Mouse (Mus musculus) cerebellum, adult 9-10 months (tissue): Measurements from ENCODE around the gene Prpf38b.

Experiments
- DNase-seq: peaks from one replicate; pipeline ENCODE4 v3.0.0; 2022

The Prpf38b gene

GRCm38 (mm10) chr3:108911548-108912413, at the start of gene Prpf38b:
Gene Prpf38b (minus strand): TSS chr3:108911727.
- DNase-seq, result peak; percentile 93

GRCm38 (mm10) chr3:108961226-108961625, 49.7 kb upstream of the Prpf38b start:
- DNase-seq, result peak; percentile 27

- DNase-seq, result no peak
Measured at GRCm38 (mm10) chr3:108959680-108960295, 48.3 kb upstream of the Prpf38b start.

DNA sequence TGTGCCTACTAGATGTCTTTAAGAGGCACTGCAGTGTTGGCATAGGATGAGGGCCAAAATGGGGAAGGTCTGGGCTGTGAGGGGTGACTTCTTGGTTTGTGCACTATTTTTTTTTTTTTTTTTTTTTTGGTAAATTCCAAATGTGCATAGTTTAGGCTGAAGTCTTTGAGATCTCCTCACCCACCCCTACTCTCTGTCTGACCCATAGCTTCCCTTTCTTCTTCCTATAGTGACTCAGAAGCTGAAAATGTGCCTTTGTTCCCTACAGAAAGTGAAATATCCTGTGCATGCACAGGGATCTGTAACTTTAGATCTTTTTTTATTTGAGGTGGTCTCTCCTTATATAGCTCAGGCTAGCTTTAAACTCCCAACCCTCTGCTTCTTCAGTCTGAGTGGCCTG, 46.4 kb upstream of the Prpf38b start:
- DNase-seq, result no peak

GRCm38 (mm10) chr3:108940996-108941395, 29.5 kb upstream of the Prpf38b start:
- DNase-seq, result no peak

DNA sequence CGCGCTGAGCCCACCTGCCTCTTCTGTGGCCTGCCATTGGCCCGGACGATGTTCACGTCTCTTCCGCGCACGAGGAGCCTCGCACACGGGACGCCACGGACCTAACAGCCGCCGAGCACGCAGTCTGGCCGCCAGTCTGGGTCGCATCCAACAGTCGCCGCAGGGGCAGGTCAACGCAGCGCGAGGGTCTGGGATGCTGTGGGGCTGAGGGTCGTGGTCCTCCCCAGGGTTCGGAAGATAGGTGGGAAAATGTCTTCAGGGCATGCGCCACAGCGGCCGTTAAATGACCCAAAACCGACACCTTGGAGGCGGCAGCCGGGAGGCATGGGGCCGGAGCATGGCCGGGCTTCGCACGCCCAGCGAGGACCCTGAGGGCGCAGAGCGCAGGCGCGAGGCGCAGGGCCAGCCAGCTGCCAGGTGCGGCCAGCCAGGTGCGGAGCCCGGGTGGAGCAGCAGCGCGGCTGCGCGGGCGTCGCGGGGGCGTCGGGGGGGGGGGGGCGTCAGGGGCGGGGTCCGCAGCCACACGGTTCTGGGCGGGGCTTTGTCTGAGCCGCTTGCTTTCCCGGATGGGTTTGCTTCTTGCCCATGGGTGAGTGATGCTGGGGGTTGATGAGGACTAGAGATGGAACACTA, 28.6 kb upstream of the Prpf38b start, which contains the start of gene Gm9857:
Gene Gm9857 (minus strand): TSS at position 445 of the 633 bp plus-strand sequence.
- DNase-seq, result no peak

- no peak for DNase-seq
Measured at GRCm38 (mm10) chr3:108939573-108939972, 28.0 kb upstream of the Prpf38b start, which contains the start of gene Henmt1. Gene Henmt1 (plus strand): TSS chr3:108939873.

- no peak for DNase-seq
Measured at GRCm38 (mm10) chr3:108938691-108939090, 27.2 kb upstream of the Prpf38b start.

GRCm38 (mm10) chr3:108933557-108933956, 22.0 kb upstream of the Prpf38b start:
- DNase-seq, result no peak

GRCm38 (mm10) chr3:108926308-108926707, 14.8 kb upstream of the Prpf38b start:
- no peak for DNase-seq

DNA sequence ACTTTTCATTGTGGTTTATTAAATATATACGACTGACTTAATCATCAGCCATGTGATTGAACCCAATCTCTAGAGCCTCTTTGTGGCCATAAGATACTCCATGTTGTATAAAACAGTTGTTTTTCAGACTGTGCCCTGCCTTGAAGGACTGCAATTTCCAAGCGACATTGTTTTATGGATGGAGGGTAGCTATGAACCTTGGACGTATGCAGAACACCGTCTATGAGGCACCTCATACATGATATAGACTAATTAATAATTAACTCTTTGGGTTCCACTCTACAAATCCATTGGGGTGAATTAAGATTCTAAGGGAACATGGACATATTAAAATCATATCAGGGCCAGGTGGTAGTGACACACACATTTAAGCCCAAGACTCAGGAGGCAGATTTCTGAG, 14.2 kb upstream of the Prpf38b start:
- no peak for DNase-seq

DNA sequence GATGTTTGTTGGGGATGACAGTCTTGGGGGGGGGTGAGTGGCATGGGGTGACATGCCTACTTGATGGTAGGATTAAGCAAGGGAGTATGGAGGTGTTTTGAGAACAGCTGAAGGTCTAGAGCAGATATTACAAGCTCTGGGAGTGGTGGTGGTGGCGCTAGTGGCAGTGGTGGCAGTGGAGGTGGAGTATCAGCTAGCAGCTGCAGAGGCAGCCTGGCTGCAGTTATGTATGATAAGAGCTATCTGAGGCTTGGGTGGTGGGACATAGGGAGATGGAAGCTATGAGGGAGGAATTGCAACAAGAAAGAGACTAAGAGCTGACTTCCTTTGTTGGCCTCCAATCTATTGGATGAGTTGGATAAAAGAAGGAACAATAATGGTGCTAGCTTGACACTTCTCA, 10.3 kb upstream of the Prpf38b start:
- DNase-seq, result no peak

DNA sequence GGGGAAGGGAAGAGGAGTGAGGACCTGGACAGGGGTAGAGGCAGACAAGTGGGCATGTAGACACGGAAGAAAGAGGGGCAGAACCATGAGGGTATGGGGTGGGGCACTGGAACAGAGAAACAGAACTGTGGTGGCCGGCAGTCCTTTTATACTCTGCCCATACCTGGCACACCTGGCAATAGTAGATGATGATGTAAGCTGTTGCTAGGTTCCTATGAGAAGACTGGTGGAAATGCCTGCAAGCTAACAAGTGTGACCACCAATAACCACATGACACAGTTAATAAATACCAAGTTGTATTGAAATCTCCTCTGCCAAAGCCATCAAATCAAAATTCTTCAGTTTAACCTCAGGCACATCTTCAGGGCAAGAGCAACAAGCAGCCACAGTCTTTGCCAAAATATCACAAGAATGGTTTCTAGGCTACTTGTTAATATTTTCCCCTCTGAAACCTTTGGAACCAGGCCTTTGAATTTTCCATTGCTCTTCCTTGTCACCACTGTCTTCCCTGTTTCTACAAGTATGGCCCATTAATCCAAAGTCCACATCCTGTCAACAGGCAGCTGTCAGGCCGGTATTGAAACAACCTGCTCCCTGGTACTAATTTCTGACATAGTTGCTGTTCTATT, 9.0 kb upstream of the Prpf38b start:
- no peak for DNase-seq

- DNase-seq, result peak; percentile 18
Measured at GRCm38 (mm10) chr3:108918852-108919251, 7.3 kb upstream of the Prpf38b start.

DNA sequence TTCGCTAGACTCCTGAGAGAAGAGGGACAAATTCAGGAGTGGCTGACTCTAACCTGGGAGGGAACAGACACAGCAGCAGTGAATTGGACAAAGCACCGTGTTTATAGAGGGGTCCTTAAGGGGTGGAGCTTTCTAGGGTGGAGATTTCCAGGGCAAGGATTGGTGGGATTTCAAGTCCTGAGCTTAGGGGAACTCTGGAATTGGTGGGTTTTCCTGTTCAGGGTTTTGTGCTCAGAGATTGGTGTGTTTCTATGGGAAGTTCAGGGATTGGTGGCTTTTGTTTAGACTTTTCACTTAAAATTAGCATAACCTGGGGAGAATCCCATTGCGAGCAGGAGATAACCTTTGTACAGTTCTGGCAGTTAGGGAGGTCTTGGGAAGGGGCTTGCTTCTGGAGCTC, 6.5 kb upstream of the Prpf38b start:
- peak; percentile 11 for DNase-seq

GRCm38 (mm10) chr3:108916857-108917256, 5.3 kb upstream of the Prpf38b start:
- peak; percentile 38 for DNase-seq

GRCm38 (mm10) chr3:108915999-108916398, 4.5 kb upstream of the Prpf38b start:
- DNase-seq, result peak; percentile 86

DNA sequence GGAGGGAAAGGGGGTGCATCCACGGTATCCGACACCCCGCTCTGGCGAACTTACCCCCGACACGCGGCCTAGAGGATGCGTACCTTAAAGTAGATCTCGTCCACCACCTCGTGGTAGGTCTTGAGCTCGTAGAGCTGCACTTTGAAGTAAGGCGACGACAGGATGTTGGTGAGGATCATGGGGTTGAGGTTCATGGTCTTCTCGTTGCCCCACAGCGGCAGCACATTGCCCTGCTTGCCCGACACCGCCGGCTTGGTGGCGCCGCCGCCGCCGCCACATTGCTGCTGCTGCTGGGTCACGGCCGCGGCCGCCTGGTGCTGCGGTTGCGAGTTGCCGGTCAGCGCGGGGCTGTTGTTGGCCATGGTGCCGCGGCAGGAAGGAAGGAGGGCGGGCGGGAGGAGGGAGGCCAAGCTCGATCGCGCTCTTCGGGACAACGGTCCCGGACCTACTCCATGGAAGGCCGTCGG, 413 bp downstream of the Prpf38b start:
- DNase-seq, result peak; percentile 73

- peak; percentile 91 for DNase-seq
Measured at GRCm38 (mm10) chr3:108910303-108911080, 1.0 kb downstream of the Prpf38b start.

DNA sequence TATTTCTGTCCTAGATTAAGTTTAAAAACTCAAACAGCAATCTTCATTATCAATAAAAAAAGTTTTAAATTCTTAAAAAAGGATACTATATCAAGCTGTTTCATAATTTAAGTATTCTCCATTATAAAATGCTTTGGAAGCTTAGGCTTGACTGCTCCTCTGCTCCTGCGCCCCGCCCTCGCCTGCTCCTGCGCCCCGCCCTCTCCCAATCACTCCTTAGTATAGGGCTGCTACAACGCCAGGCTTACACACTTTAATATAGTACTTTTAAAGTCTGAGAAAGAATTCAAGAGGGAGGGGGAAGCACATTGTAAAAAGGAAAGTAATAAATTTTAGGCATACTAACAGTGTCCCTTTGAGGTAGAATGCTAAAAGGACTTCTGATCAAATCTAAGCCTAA, 8.6 kb downstream of the Prpf38b start:
- DNase-seq, result no peak

DNA sequence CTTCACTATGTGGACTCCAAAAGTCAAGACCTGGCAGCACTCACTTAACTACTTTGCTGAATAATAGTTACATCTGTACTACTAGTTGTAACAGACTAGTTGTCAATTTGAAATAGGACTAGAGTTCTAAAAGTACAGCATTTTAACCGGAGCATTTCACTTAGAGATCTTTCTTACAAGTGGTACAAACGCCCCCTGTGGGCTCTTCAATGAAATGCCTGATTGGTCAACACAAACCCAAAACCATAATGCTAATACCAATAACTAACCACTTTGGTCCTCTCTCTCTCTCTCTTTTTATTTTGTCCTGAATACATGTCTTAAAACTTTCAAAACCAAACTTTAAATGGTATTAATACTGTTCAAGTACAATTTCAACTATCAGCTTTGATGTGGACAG, 9.5 kb downstream of the Prpf38b start:
- no peak for DNase-seq

- no peak for DNase-seq
Measured at GRCm38 (mm10) chr3:108900681-108901080, 10.8 kb downstream of the Prpf38b start.
